Mouse (Mus musculus) neural tube, embryonic 12.5 days (tissue): ENCODE data around the gene Lin28b. TPM values are rescaled to one million over a fixed set of nuclear protein-coding genes. Genes with fewer than 3 reads are reported as not detected.

Experiments
- ATAC-seq: fragments of 200-750 bp; cut with Nextera tagmentation; 2 replicates; pipeline ENCODE4 v1.8.0; 2017; ENCODE audit warnings: low read depth, mild to moderate bottlenecking, moderate TSS enrichment, moderate library complexity; ENCODE audit not compliant: low FRiP score
- H3K27ac ChIP-seq: fragments of 300-500 bp; sonication (generic); 2 replicates; pipeline ENCODE4 v1.5.1; 2016
- H3K27me3 ChIP-seq: fragments of 300-500 bp; sonication (generic); replicated peaks from 2 replicates; pipeline ENCODE4 v1.6.1; 2016; ENCODE audit warnings: mild to moderate bottlenecking
- H3K36me3 ChIP-seq: fragments of 300-500 bp; sonication (generic); 2 replicates; pipeline ENCODE4 v1.6.1; 2016; ENCODE audit warnings: mild to moderate bottlenecking
- H3K4me1 ChIP-seq: fragments of 300-500 bp; sonication (generic); 2 replicates; pipeline ENCODE4 v1.6.1; 2016
- H3K4me2 ChIP-seq: fragments of 300-500 bp; sonication (generic); replicated peaks from 2 replicates; pipeline ENCODE4 v1.6.1; 2016; ENCODE audit warnings: mild to moderate bottlenecking
- H3K4me3 ChIP-seq: fragments of 300-500 bp; sonication (generic); 2 replicates; pipeline ENCODE4 v1.5.1; 2016
- H3K9ac ChIP-seq: fragments of 300-500 bp; sonication (generic); 2 replicates; pipeline ENCODE4 v1.6.1; 2016; ENCODE audit warnings: mild to moderate bottlenecking
- H3K9me3 ChIP-seq: fragments of 300-500 bp; sonication (generic); 2 replicates; pipeline ENCODE4 v1.6.1; 2016; ENCODE audit warnings: mild to moderate bottlenecking
- WGBS: fragments of 180-500 bp; shearing (Covaris S2); methylation state at CpG from one replicate; pipeline ENCODE4 v1.1.7; 2016; 5-methylcytosine and 5-hydroxymethylcytosine counted together
- polyA plus RNA-seq: library from polyadenylated mRNA; unstranded; fragments of >200 nt; fragmentation: Nextera tagmentation; extraction: Ambion mirVana; gene quantifications from 2 replicates; pipeline ENCODE4 v1.2.1, GENCODE M21; 2016

Gene Lin28b
- polyA plus RNA-seq, 1 experiment from 2014 or later: 14.0 TPM

DNA sequence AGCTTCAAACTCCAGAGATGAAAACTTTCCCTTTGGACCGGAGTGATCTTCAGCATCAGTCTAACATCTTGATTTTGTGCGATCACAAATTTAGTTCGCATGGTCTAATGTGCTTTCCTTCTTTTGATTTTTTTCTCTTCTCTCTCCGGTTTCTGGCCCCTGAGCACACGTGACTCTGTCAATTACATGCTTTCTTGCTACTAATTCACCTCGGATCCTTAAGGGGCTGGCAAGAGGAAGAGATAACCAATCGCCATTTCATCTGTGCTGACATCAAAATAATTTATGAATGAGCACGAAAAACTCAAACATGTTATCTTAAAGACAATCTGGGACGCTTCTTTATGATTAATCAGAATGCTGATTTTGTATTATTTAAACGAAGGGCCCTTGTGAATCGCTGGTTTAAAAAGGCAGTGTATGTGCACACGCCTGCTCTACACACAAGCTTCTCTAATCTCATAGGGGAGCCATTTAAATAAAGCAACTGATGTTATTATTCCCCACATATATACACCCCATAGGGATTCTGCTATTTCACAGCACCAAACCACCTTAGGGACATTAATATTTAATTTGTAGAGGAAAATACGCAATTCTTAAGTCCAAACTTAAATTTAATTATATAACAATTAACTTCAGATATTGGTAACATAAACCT is 16.0 kb downstream of the Lin28b start:
- peak; percentile 66 for ATAC-seq
- under 1% methylated on average over 13 of the region's 13 CpGs for WGBS
- H3K4me1 ChIP-seq: peaks cover 18% of the 10 kb centered on the region

DNA sequence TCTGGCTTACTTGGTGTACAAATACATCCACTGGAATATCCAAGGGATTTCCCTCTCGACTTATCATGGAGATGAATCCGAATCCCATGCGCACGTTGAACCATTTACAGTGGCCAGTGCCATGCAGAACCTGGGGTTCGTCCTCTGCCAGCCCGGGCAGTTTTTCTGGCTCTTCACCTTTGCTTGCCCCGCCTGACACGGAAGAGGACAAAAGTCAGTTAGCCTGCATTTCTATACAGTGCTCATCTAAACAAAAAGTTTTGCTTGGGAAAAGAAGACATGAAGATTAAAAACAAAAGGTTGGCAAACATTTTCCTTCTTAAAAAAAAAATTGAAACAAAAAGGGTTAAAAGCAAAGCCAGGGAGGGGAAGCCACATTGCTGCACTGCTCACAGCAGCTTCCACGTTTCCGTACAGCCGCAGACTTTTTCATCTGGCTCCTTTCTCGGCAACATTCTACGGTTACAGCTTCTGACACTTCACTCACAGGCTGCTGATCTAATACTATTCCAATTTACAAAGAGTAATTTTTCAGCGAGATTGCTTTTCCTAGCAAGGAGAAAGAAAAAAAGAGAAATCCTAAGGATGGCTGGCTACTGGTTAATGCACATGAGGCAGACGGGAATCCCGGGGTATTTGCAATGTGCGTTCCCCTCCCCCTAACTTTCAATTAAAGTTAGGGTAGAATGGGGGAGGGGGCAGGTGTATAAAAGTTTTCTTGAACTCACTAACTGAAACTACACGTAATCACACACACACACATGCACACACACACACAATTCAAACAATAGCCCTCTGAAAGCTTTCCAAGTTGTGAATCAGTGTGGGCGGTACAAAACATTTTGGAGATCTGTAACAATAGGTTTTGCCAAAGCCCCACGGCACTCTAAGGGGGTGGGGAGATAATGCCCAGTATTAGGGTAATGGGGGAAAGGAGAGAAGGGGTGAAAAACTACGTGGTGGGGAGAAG is 16.9 kb downstream of the Lin28b start:
- no peak overlapping the region for H3K27ac ChIP-seq
- WGBS: 2% methylated on average over 21 of the region's 21 CpGs

More for the DNA sequence above, 16.0 kb downstream of the Lin28b start:
- H3K27me3 ChIP-seq: 0 out of 2 replicates have a peak, but pooled peaks cover 7% of the 10 kb centered on the region
- no peaks in the 10 kb centered on the region for H3K36me3 ChIP-seq
- H3K4me3 ChIP-seq: peak overlapping the region; percentile 47
- H3K27ac ChIP-seq: no peak overlapping the region
- H3K4me2 ChIP-seq: peak overlapping the region; percentile 70
- no peaks in the 10 kb centered on the region for H3K9me3 ChIP-seq
- H3K9ac ChIP-seq: peak overlapping the region; percentile 56

GRCm38 (mm10) chr10:45468180-45468915 is 17.8 kb downstream of the Lin28b start:
- H3K9ac ChIP-seq: no peak overlapping the region
- WGBS: 52% methylated on average over 4 of the region's 4 CpGs
- no peak for ATAC-seq

More for the DNA sequence above, 16.9 kb downstream of the Lin28b start:
- H3K4me1 ChIP-seq: peaks cover 18% of the 10 kb centered on the region
- H3K4me2 ChIP-seq: peak overlapping the region; percentile 70
- no peaks in the 10 kb centered on the region for H3K9me3 ChIP-seq
- 0 out of 2 replicates have a peak, but pooled peaks cover 7% of the 10 kb centered on the region for H3K27me3 ChIP-seq
- H3K9ac ChIP-seq: peak overlapping the region; percentile 56
- H3K36me3 ChIP-seq: no peaks in the 10 kb centered on the region
- H3K4me3 ChIP-seq: peak overlapping the region; percentile 47
- ATAC-seq: peak; percentile 56

DNA sequence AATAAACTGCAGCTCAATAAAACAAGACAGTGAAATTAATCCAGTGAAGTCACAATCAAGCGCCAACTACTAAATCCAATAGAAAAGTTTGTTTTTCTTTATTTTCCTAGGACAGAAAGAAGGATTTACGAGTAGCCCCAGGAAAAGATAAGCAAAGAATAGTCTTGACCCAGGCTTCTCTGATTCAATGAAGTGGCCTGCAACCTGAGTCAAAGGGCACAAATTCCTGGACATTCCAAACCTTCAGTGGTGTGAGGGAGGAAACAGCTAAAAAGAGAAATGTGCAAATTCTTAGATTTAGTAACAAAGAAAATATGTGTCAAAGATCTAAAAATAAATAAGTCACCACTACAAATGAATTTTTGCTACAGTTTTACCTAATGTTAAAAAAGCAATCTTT is 27.6 kb downstream of the Lin28b start:
- H3K4me2 ChIP-seq: no peak overlapping the region
- ATAC-seq: no peak
- 32% methylated on average over 2 of the region's 2 CpGs for WGBS
- no peak overlapping the region for H3K4me3 ChIP-seq
- H3K9ac ChIP-seq: no peak overlapping the region
- H3K36me3 ChIP-seq: no peaks in the 10 kb centered on the region
- no peak overlapping the region for H3K27ac ChIP-seq
- H3K27me3 ChIP-seq: no peaks in the 10 kb centered on the region
- no peaks in the 10 kb centered on the region for H3K9me3 ChIP-seq
- H3K4me1 ChIP-seq: no peaks in the 10 kb centered on the region

More at GRCm38 (mm10) chr10:45468180-45468915, 17.8 kb downstream of the Lin28b start:
- Histone ChIP-seq H3K36me3 (no peaks in the 10 kb centered on the region), H3K4me1 (peaks cover 16% of the 10 kb centered on the region; the same call in 1 of the 2 replicates), H3K4me2 (peak overlapping the region; percentile 70), H3K9me3 (no peaks in the 10 kb centered on the region), H3K27ac (no peak overlapping the region), H3K4me3 (peak overlapping the region; percentile 15; the same call in 1 of the 2 replicates), H3K27me3 (0 out of 2 replicates have a peak, but pooled peaks cover 7% of the 10 kb centered on the region)

- Histone ChIP-seq H3K4me2 (no peak overlapping the region), H3K9ac (no peak overlapping the region), H3K36me3 (no peaks in the 10 kb centered on the region), H3K4me1 (no peaks in the 10 kb centered on the region), H3K9me3 (no peaks in the 10 kb centered on the region), H3K27ac (no peak overlapping the region), H3K27me3 (no peaks in the 10 kb centered on the region), H3K4me3 (no peak overlapping the region)
- WGBS: 9% methylated on average over 2 of the region's 2 CpGs
- ATAC-seq: no peak
These were observed 28.1 kb downstream of the Lin28b start for GRCm38 (mm10) chr10:45458074-45458473.

- H3K4me1 ChIP-seq: peaks cover 6% of the 10 kb centered on the region; the same call in 1 of the 2 replicates
- H3K36me3 ChIP-seq: no peaks in the 10 kb centered on the region
- peak overlapping the region; percentile 45; the same call in 1 of the 2 replicates for H3K9ac ChIP-seq
- peak overlapping the region; percentile 50 for H3K4me2 ChIP-seq
- no peaks in the 10 kb centered on the region for H3K9me3 ChIP-seq
- no peak overlapping the region for H3K4me3 ChIP-seq
- peak overlapping the region; percentile 28; the same call in 1 of the 2 replicates for H3K27ac ChIP-seq
- H3K27me3 ChIP-seq: no peaks in the 10 kb centered on the region
- peak; percentile 39; the same call in 1 of the 2 replicates for ATAC-seq
These were observed 39.6 kb downstream of the Lin28b start for GRCm38 (mm10) chr10:45446625-45447024.

GRCm38 (mm10) chr10:45446215-45446614 is 40.0 kb downstream of the Lin28b start:
- H3K27me3 ChIP-seq: no peaks in the 10 kb centered on the region
- H3K36me3 ChIP-seq: no peaks in the 10 kb centered on the region
- peak overlapping the region; percentile 50 for H3K4me2 ChIP-seq
- 2% methylated on average over 8 of the region's 8 CpGs for WGBS
- peak overlapping the region; percentile 28; the same call in 1 of the 2 replicates for H3K27ac ChIP-seq
- ATAC-seq: peak; percentile 82
- H3K4me1 ChIP-seq: peaks cover 6% of the 10 kb centered on the region; the same call in 1 of the 2 replicates
- peak overlapping the region; percentile 45 for H3K9ac ChIP-seq
- no peak overlapping the region for H3K4me3 ChIP-seq
- H3K9me3 ChIP-seq: no peaks in the 10 kb centered on the region

GRCm38 (mm10) chr10:45422372-45422771 is 63.8 kb downstream of the Lin28b start:
- H3K4me3 ChIP-seq: no peak overlapping the region
- H3K9ac ChIP-seq: no peak overlapping the region
- H3K27ac ChIP-seq: no peak overlapping the region
- H3K36me3 ChIP-seq: peaks cover 5% of the 10 kb centered on the region; the same call in 1 of the 2 replicates
- no peaks in the 10 kb centered on the region for H3K9me3 ChIP-seq
- 80% methylated on average over 1 of the region's 1 CpGs for WGBS
- H3K27me3 ChIP-seq: no peaks in the 10 kb centered on the region
- H3K4me2 ChIP-seq: no peak overlapping the region
- ATAC-seq: no peak
- 0 out of 2 replicates have a peak, but pooled peaks cover 3% of the 10 kb centered on the region for H3K4me1 ChIP-seq

DNA sequence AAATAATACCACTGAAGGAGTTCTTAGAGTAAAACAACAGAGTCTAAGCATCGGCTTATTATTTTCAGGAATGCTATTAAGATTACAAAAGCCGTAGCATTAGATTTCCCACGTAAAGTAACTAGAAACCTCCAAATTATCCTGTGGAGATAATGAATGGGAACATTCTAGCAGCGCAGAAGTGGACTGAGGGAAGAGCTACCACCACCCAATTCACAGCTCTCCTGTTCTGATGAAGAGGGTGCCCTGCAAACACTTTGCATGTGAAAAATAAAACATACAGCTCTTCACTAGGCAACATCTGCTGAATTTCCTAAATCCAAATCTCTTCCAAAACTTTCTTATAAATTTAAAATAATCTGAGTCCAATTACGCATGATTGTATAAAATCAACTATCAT is 74.1 kb downstream of the Lin28b start:
- H3K27ac ChIP-seq: no peak overlapping the region
- no peak for ATAC-seq
- H3K9ac ChIP-seq: no peak overlapping the region
- no peak overlapping the region for H3K4me3 ChIP-seq
- no peaks in the 10 kb centered on the region for H3K9me3 ChIP-seq
- no peaks in the 10 kb centered on the region for H3K36me3 ChIP-seq
- H3K27me3 ChIP-seq: no peaks in the 10 kb centered on the region
- H3K4me1 ChIP-seq: 0 out of 2 replicates have a peak, but pooled peaks cover 3% of the 10 kb centered on the region
- no peak overlapping the region for H3K4me2 ChIP-seq
- WGBS: 32% methylated on average over 5 of the region's 5 CpGs

GRCm38 (mm10) chr10:45411741-45412140 is 74.5 kb downstream of the Lin28b start:
- 9% methylated on average over 2 of the region's 2 CpGs for WGBS
- Histone ChIP-seq H3K36me3 (no peaks in the 10 kb centered on the region), H3K4me3 (no peak overlapping the region), H3K4me2 (no peak overlapping the region), H3K4me1 (0 out of 2 replicates have a peak, but pooled peaks cover 3% of the 10 kb centered on the region), H3K27ac (no peak overlapping the region), H3K27me3 (no peaks in the 10 kb centered on the region), H3K9ac (no peak overlapping the region), H3K9me3 (no peaks in the 10 kb centered on the region)
- ATAC-seq: no peak

GRCm38 (mm10) chr10:45410624-45411341 is 75.4 kb downstream of the Lin28b start:
- WGBS: 4% methylated on average over 10 of the region's 10 CpGs
- Histone ChIP-seq H3K27me3 (no peaks in the 10 kb centered on the region), H3K4me3 (no peak overlapping the region), H3K4me1 (0 out of 2 replicates have a peak, but pooled peaks cover 3% of the 10 kb centered on the region), H3K27ac (no peak overlapping the region), H3K9me3 (no peaks in the 10 kb centered on the region), H3K4me2 (peak overlapping the region; percentile 35; the same call in 1 of the 2 replicates), H3K9ac (no peak overlapping the region), H3K36me3 (no peaks in the 10 kb centered on the region)
- ATAC-seq: peak; percentile 94
